Mouse (Mus musculus): Measurements from ENCODE around the gene Bri3bp.
A peak's percentile ranks its signal among the peaks of the same experiment; 100 is the strongest.
"Not testable (repeated sequence)": the region's sequence is repeated elsewhere in the genome, so short reads cannot be mapped to it uniquely, and the experiment has no call there.

Gene Bri3bp

DNA sequence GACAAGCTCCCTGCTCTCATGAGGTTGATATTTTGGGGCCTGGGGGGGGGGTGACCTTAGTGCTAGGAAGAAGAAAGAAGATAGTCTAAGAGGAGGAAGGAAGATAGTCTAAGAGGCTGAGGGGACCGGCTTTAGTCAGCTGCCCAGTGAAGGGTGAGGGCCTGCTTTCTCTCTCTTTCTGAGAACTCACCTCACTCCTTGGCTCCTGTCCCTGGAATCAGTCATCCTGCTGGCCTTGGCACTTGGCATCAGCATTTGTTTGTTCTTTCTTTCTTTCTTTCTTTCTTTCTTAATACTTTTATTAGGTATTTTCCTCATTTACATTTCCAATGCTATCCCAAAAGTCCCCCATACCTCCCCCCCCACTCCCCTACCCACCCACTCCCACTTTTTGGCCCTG is 44.7 kb downstream of the Bri3bp start:
- DNase-seq (ENCODE audit: low spot score): no peak

DNA sequence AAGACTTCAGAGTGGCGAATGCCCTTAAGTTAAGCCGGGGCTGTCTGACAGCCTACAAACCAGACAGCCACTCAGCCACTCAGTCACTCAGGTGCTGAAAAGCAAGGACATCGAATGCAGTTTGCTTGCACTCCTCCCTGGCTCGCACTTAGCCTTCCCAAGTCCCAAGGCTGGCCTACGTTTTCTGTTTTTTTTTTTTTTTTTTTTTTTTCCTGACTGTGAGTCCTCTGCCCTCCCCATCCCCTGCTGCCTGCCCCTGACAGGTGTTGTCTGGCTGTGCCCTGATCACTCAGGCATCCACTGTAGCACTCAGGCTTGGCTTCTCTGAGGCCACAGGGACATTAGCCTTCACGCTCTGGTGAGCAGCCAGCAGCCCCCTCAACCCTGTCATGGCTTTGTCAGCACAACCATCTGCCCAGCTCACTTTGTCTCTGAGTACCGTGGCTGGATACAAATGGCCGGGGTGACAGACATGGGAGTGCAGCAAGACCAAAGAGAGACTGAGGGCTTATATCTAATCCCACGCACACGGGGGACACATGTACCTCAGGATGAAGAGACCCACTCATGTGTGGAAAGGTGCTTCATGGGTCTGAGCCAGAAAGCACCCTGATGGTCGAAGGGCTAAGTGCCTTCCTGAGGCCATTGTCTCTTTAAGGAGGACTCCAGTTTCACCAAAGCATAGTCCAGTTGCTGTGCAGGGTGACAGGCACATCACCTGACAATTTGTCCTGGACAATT is 46.2 kb downstream of the Bri3bp start:
- no peak for DNase-seq (ENCODE audit: low spot score)

DNA sequence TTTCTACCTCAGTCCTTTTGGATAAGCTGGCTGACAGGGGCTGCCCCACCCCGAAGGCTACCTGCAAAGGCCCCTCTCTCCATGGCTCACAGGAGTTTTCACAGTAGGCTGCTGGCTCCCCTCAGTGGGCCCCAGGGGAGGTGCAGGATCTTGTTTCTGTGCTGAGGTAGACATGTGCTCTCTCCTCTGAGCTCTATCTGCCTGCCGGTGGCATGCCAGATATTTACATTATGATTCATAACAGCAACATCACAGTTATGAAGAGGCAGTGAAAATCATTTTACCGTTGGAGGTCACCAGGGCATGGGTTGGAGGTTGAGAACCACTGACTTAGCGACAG is 46.7 kb downstream of the Bri3bp start:
- no peak for DNase-seq (ENCODE audit: low spot score)

DNA sequence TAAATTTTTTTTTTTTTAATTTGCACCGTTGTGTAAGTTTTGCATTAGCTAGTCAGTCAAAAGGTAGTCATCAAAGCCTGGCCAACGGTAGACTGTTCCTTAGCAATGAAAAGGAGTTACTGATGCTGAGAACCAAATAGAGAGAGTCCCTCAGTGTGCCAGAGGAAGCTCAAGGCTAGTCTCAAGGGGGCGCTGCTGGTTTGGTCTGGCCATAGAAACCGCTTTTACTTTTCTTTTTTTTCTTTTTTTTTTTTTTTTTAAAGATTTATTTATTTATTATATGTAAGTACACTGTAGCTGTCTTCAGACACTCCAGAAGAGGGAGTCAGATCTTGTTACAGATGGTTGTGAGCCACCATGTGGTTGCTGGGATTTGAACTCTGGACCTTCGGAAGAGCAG is 47.6 kb downstream of the Bri3bp start:
- not testable (repeated sequence) for DNase-seq (ENCODE audit: low spot score)

DNA sequence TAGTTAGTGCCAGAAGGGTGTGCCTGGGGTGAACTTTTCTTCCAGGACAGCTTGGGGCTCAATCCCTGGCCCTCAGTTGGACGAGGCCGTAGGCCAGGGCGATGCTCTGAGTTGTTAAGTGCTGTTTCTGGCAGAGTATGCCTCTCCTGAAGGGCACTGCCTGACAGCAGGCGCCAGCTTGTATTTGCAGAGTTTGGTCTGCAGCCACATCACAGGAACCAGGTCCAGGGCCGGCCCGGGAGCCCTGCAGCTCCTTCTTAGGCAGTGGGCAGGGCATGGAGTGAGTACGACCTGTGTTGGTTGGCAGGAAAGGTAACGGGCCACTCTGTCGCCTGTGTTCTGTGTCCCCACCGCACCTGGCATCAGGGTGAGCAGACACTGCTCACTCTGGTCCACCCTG is 49.7 kb downstream of the Bri3bp start:
- no peak for DNase-seq (ENCODE audit: low spot score)

DNA sequence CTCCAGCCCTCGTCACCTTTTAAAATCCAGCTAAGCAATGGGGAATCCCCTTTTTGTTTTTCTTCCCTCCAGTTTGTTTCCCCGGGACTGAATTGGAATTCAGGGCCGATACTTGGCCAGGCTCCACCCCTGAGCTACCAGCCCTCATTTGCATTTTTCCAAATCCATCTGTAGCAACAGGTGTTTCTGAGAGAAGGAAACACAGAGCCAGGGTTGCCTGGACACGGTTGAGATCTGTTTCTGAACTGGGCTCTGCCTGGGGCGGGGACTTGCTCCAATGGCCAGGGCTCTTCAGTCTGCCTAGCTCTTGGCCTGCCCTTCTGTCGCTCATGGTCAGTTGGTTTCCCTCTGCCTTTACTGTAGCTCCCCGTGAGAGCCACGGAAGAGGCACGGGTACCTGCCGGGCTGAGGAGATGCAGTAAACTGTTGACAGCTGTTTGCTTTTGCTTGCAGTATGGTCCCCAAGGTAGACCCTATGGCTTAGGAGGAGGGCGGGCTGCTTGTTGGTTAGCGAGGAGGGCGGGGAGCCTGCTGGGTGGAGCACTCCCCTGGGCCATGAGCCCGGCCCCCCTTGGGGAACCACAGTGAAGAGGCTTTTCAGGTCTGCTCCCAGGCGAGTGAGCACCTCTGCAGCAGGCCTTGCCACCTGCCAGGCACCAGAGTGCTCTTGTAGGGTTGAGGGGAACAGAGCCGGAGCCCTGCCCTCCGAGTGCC is 51.2 kb downstream of the Bri3bp start:
- no peak for DNase-seq (ENCODE audit: low spot score)

DNA sequence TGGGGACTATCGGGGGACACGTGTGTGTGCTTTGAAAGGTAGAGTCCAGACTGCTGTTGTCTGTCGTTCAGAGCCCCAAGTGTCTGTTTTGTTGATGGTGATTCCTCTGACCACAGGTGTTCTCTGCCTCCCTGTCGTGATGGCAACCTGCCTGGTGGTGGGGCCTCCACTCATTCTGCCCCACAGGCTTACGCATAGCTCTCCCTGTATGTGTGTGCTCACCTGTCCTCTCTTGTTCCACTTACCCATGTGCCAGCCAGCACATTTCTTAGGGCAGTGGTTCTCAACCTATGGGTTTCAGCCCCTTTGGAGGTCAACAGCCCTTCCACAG is 51.7 kb downstream of the Bri3bp start:
- DNase-seq (ENCODE audit: low spot score): no peak

DNA sequence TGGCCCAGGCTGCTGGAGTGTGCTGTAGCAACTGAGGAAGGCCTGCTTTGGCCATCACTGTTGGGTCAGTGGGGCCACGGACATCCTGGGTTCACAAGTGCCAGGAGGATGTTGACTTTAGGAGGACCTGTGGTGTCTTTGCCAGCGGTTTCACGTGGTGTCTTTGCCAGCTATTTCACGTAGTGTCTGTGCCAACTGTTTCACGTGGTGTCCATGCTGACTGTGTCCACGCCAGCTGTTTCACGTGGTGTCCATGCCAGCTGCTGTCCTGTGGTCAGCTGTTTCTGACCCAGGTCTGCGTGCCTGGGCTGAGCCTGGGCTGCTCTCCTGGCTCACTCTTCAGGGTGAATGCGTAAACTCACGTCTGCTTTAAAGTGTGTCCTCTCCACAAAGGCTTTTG is 54.3 kb downstream of the Bri3bp start:
- DNase-seq (ENCODE audit: low spot score): no peak

DNA sequence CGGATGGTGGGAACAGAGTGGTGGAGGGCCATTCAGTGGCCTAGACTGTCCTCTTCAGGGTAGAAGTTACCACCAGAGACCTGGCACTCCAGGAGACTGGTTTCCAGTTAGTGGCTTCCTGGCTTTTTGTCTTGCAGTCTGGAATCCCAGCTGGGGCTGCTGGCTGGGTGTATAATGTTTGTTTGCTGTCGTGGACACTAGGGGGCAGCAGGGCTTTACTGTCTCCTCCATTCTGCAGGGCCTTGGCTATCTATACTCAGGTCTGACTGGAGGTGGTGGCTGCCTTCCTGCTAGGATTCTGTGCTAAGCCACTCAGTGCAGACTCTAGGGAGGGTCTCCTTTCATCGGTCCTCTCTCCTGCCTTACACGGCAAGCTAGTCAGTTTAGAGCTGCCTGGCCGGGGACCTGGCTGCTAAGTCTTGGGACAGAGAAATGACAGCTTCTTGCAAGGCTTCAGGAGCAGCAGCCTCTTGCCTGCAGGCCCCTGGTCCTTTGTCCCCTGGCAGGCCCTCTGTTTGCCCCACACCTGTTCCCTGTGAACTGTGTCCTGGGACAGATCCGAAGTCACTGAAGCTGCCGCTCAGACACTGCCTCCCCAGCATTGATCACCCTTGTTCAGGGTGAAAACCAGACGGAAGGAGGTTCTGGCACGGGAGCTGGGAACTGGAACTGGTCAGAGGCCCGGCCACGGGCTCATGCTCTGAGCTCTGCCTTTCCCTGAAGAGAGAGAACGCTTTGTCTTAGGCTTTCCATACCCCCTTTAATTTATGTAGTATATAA is 56.6 kb downstream of the Bri3bp start:
- DNase-seq (ENCODE audit: low spot score): peak; percentile 21

DNA sequence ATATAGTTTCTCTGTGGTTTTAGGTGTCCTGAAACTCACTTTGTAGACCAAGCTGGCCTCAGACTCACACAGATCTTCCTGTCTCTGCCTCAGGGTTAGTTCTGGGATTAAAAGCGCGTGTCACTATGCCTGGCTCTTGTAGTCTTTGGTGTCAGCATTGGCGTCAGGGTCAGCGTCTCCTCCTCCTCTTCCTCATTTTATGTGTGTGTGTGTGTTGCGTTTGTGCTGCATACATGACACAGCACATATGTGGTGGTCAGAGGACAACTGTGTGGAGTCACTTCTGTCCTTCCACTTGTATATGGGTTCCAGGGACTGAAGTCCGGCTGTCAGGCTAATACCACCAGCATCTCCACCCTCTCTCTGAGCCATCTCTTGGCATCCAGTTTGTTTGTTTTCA is 60.1 kb downstream of the Bri3bp start:
- no peak for DNase-seq (ENCODE audit: low spot score)

DNA sequence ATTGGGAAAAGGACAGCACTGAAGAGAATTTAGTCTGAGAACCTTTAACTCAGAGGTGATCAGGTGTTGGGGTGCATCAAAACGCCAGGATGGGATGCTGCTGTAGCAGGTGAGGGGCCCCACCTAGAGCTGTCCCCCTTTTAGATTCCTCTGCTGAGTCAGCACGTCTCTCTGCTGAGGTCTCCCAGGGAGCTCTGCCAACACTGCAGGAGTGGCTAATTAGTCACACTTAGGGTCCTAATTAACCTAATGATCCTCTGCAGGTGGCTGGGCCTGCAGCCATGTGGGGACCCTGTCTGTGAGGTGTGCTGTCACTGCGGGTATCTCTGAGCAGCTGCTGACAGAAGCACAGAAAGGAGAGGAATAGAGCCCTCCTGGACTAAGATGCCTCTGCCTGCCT is 60.8 kb downstream of the Bri3bp start:
- DNase-seq (ENCODE audit: low spot score): no peak

DNA sequence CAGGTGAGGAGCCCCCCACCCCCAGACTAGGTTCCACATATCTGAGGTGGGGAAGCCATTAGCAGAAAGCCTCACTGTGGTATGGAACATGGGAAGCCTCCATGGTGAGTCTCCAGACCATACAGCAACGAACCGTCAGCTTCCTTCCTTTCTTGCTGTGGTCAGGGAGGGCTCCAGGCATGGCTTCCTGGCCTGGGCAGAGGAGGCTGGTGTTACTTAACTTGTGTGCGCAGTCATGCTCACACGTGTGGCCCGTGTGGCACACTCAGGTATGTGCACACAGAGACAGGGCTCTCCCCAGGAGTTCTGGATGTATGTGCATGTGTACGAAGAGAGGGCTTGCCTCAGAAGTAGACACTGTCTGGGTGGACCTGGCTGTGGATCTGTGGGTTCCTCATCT is 62.3 kb downstream of the Bri3bp start:
- no peak for DNase-seq (ENCODE audit: low spot score)

DNA sequence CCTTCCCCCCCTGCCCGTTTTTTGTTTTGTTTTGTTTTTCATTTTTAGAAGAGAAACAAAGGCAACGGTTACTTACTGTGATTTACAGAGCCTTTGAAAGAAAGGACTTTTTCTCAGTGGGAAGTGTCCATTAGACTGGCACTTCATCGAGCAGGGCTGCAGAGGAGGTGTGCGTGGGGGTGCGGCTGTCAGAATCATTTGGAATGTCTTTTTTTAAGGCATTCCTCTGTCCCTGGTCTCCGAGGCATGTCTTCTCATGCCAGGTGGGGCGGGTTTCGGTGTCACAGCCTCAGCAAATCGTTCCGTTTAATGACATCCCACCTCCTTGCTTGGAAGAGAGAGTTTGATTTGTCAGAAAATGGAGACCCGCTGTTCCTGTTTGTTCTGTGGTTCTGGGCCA is 63.3 kb downstream of the Bri3bp start:
- DNase-seq (ENCODE audit: low spot score): no peak

DNA sequence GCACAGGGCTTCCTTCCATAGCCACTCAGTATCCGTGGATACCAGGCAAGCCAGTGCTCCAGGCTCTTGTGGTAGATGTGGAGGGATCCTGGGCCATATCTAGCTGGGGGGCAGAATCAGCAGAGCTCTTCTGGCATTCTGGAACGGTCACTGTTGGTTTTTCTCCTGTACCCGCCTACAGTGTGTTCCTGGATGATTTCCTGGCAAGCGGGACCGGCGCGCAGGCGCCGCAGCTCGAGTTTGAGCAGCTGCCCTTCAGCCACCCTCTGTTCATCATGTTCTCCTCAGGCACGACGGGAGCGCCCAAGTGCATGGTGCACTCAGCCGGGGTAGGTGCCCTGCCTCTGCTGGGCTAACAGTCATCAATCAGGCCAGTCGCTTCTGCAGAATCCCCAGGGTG is 64.6 kb downstream of the Bri3bp start:
- no peak for DNase-seq (ENCODE audit: low spot score)

DNA sequence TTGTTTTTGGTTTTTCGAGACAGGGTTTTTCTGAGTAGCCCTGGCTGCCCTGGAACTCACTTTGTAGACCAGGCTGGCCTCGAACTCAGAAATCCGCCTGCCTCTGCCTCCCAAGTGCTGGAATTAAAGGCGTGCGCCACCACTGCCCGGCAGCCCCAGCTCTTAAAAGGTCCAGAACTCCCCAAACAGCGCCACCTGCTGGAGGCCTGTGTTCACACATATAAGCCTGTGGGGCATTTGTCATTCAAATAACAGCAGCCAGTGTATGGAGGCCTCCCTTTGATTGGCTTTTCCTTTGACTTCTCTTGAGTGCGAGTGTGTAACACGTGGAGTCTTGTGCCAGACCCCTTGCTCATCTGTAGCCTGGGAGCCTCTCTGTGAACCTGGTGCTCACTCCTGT is 66.2 kb downstream of the Bri3bp start:
- DNase-seq (ENCODE audit: low spot score): no peak

DNA sequence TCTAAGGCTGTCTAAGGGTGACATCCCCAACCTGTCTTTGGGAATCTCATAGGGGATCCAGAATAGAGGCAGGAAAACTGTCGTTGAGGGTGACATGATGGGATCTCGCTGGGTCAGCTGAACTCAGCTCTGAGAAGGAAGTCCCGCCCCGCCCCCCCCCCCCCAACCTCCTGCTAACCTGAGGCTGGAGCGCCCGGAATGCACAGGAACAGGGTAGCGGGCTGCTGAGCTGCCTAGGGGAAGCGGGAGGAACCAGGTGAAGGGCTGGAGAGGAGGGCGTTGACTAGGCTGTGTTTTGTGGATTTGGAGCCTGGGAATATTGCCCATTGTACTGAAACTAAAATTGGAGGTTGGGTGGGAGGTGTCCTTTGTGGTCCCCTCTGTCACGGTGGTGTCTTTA is 66.6 kb downstream of the Bri3bp start:
- no peak for DNase-seq (ENCODE audit: low spot score)

DNA sequence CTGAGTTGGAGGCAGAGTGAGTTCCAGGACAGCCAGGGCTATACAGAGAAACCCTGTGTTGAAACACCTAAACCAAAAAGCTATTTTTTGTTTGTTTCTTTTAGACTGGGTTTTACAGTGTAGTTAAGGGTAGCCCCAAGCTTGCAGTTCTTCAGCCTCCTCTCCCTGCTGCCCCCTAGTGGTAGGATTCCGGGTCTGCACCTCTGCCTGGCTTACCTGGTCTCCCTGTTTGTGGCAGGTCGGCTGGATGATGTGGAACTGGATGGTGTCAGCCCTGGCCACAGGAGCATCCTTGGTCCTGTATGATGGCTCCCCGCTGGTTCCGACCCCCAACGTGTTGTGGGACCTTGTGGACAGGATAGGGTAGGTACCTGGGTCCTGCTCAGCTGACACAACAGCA is 68.2 kb downstream of the Bri3bp start:
- DNase-seq (ENCODE audit: low spot score): peak; percentile 40

All from yolk sac, embryonic 10.5 days (tissue).